Mouse (Mus musculus): ENCODE results near the gene Ccr2. TPM values are rescaled to one million over a fixed set of nuclear protein-coding genes. Genes with fewer than 3 reads are reported as not detected.
"Not testable (repeated sequence)": the region's sequence is repeated elsewhere in the genome, so short reads cannot be mapped to it uniquely, and the experiment has no call there.

The Ccr2 gene
- polyA plus RNA-seq, 1 experiment, result 21.5 TPM

DNA sequence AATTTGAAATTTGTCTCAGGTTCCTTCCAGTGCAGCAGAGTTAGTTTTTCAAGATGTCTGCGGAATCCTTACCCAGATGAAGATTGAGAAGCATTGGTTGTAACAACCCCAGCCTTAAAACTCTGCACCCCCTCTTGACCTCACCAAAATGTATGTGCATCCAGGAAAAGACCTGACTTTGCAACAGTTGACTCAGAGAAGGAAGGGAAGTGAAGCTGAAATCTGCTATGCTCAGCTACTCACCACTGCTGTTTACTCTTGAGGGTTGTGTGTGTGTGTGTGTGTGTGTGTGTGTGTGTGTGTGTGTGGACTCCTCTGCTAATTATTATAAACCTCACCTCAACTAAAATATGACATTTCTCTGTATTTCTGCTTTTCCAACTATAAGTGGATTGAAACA lies 30.2 kb upstream of the Ccr2 start:
- H3K4me1 ChIP-seq (ENCODE audit: control insufficient read depth, insufficient read depth, low read length), result no peaks in the 10 kb centered on the region; the same call in 1 of the 2 replicates
- 71% methylated on average over 1 of the region's 1 CpGs for WGBS

DNA sequence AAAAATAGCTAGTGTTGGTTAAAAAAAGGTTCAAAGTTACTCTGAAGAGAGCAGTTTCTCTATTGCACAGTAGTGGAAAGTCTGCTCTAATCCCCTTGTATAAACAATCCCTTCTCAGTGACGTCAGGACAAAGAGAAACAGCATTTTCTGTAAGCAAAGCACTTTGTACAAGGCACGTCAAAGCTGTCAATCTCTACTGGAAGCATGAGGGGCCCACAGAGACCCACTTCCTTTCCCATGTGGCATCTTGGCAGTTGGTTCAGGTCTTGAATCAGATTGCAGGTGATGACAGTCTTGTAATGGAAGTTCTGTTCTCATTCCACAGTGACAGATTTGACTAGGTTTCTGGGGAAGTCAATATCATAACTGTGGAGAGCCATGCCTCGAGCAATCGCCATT lies 21.9 kb upstream of the Ccr2 start:
- H3K4me3 ChIP-seq (replicated peaks; ENCODE audit: control insufficient read depth, low read depth, low read length), result no peak overlapping the region
- H3K4me1 ChIP-seq (ENCODE audit: control insufficient read depth, insufficient read depth, low read length), result no peaks in the 10 kb centered on the region
- no peak overlapping the region for H3K27ac ChIP-seq (ENCODE audit: control insufficient read depth, insufficient read depth, low read depth, low read length, poor library complexity)
- 61% methylated on average over 4 of the region's 4 CpGs for WGBS
- TF ChIP-seq POLR2A (IDR thresholded peaks at IDR 0.05; ENCODE audit: borderline replicate concordance, control insufficient read depth, low read depth, low read length) (no peak), CTCF (IDR thresholded peaks at IDR 0.05; ENCODE audit: control insufficient read depth, insufficient read depth, low read length) (no peak)

More for the DNA sequence above, 30.2 kb upstream of the Ccr2 start:
- no peak overlapping the region for H3K4me3 ChIP-seq (replicated peaks; ENCODE audit: control insufficient read depth, low read depth, low read length)
- no peak overlapping the region for H3K27ac ChIP-seq (ENCODE audit: control insufficient read depth, insufficient read depth, low read depth, low read length, poor library complexity)
- TF ChIP-seq CTCF (IDR thresholded peaks at IDR 0.05; ENCODE audit: control insufficient read depth, insufficient read depth, low read length) (no peak), POLR2A (IDR thresholded peaks at IDR 0.05; ENCODE audit: borderline replicate concordance, control insufficient read depth, low read depth, low read length) (no peak)

DNA sequence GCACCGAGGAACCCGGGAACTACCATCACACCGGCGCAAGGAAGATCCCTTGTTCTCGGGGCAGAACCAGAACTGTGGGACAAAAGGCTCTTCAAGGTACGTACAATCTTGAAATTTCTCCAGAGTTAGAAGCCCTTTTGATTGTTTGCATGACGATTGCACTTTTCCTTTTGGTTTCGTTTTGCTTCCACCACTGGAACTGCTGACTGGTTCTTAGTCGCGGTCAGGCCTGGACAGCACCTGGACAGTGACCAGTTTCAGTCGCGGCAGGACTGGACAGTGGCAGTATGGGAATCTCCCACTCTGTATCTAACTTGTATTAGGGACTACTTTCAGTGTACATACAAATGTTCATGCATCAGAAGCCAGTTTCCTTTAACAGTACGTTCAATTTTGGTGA lies 21.3 kb upstream of the Ccr2 start:
- H3K27ac ChIP-seq (ENCODE audit: control insufficient read depth, insufficient read depth, low read depth, low read length, poor library complexity); H3K4me1 ChIP-seq (ENCODE audit: control insufficient read depth, insufficient read depth, low read length); H3K4me3 ChIP-seq (replicated peaks; ENCODE audit: control insufficient read depth, low read depth, low read length): not testable (repeated sequence)
- WGBS, result 70% methylated on average over 13 of the region's 13 CpGs

DNA sequence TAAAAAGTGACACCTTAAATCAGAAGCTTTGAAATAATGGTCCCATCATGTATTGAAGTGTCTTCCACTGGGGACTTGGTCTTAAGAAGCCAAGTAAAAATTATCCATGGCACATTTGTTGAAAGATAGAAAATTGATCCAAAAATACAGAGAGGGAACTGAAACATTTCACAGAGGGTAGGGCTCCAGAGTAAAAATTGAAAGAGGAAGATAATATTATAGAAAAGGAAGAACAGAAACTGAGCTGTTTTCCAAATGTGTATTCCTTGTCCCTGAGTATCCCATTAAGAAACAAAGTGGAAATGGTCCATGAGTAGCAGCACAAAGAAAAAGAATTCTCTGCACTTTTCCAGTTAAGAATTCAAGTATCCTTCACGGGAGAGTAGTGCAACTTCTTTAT lies 11.3 kb upstream of the Ccr2 start:
- TF ChIP-seq CTCF (IDR thresholded peaks at IDR 0.05; ENCODE audit: control insufficient read depth, insufficient read depth, low read length) (no peak), POLR2A (IDR thresholded peaks at IDR 0.05; ENCODE audit: borderline replicate concordance, control insufficient read depth, low read depth, low read length) (no peak)
- WGBS, result 78% methylated on average over 1 of the region's 1 CpGs
- Histone ChIP-seq H3K4me1 (ENCODE audit: control insufficient read depth, insufficient read depth, low read length) (no peaks in the 10 kb centered on the region), H3K4me3 (replicated peaks; ENCODE audit: control insufficient read depth, low read depth, low read length) (no peak overlapping the region), H3K27ac (ENCODE audit: control insufficient read depth, insufficient read depth, low read depth, low read length, poor library complexity) (no peak overlapping the region)

DNA sequence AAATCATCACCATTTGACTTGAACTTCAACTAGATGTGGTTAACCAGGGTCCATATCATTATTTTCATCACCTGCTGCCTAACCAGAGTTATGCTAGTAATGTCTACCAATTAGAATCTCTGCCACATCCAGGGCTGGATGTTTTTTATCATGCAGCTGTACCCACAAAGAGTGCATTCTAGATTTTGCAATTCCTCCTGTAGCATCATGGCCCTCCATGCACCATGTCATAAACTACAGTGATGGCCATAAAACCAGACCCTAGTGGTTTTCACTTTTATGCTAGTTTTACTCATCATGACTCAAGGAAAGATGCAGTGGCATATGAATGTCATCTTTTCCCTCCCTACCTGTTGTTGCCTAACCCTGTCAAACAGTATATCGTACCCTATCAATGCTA lies 2.6 kb upstream of the Ccr2 start:
- Histone ChIP-seq H3K4me1 (ENCODE audit: control insufficient read depth, insufficient read depth, low read length) (peaks cover 3% of the 10 kb centered on the region; the same call in 1 of the 2 replicates), H3K4me3 (replicated peaks; ENCODE audit: control insufficient read depth, low read depth, low read length) (no peak overlapping the region), H3K27ac (ENCODE audit: control insufficient read depth, insufficient read depth, low read depth, low read length, poor library complexity) (no peak overlapping the region)
- TF ChIP-seq CTCF (IDR thresholded peaks at IDR 0.05; ENCODE audit: control insufficient read depth, insufficient read depth, low read length) (no peak), POLR2A (IDR thresholded peaks at IDR 0.05; ENCODE audit: borderline replicate concordance, control insufficient read depth, low read depth, low read length) (no peak)
- 89% methylated on average over 1 of the region's 1 CpGs for WGBS

DNA sequence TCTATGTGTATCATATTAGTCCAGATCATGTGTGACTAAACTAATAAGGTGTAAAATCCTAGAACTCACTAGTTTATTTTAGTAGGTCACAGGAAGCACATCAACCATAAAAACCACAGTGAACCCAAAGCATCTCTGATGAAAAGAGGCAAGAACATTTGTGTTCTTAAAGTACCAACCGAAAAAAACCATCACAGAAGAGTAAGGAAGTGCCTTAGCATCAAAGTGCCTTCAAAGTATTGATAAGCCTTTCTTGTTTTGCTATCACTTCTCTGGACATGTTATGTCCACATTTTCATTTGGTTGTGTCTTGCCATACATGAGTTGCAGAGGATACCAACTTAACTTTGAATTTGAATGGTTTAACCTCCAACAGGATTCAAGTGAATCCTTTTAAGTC lies 1.4 kb upstream of the Ccr2 start:
- Histone ChIP-seq H3K4me3 (replicated peaks; ENCODE audit: control insufficient read depth, low read depth, low read length) (no peak overlapping the region), H3K4me1 (ENCODE audit: control insufficient read depth, insufficient read depth, low read length) (peaks cover 3% of the 10 kb centered on the region; the same call in 1 of the 2 replicates), H3K27ac (ENCODE audit: control insufficient read depth, insufficient read depth, low read depth, low read length, poor library complexity) (no peak overlapping the region)
- 7% methylated on average over 1 of the region's 1 CpGs for WGBS
- TF ChIP-seq POLR2A (IDR thresholded peaks at IDR 0.05; ENCODE audit: borderline replicate concordance, control insufficient read depth, low read depth, low read length), result no peak
- TF ChIP-seq CTCF (IDR thresholded peaks at IDR 0.05; ENCODE audit: control insufficient read depth, insufficient read depth, low read length), result no peak

DNA sequence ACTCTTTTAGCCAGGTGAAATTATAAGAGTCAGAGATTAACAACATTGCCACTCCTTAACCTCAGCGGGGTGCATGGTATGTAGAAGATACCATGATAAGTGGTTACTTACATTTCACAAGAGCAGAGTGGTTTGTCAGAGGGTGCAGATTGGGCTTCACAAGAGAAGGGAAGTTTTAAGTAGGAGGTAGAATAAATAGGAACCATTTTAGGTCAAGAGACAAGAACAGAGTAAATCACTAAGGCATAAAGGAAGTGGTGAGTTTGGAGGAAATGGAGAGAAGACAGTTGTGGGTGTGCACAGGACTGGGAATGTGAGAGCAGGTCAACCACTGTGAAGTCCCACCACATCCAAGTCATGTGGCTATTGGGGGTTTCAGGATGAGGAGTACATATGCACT lies 1.4 kb downstream of the Ccr2 start:
- no peak for TF ChIP-seq CTCF (IDR thresholded peaks at IDR 0.05; ENCODE audit: control insufficient read depth, insufficient read depth, low read length)
- no peak for TF ChIP-seq POLR2A (IDR thresholded peaks at IDR 0.05; ENCODE audit: borderline replicate concordance, control insufficient read depth, low read depth, low read length)
- H3K4me3 ChIP-seq (replicated peaks; ENCODE audit: control insufficient read depth, low read depth, low read length), result peak overlapping the region; percentile 51
- WGBS, result 2% methylated on average over 1 of the region's 1 CpGs
- peaks cover 3% of the 10 kb centered on the region; the same call in 1 of the 2 replicates for H3K4me1 ChIP-seq (ENCODE audit: control insufficient read depth, insufficient read depth, low read length)
- no peak overlapping the region; the same call in 1 of the 2 replicates for H3K27ac ChIP-seq (ENCODE audit: control insufficient read depth, insufficient read depth, low read depth, low read length, poor library complexity)

DNA sequence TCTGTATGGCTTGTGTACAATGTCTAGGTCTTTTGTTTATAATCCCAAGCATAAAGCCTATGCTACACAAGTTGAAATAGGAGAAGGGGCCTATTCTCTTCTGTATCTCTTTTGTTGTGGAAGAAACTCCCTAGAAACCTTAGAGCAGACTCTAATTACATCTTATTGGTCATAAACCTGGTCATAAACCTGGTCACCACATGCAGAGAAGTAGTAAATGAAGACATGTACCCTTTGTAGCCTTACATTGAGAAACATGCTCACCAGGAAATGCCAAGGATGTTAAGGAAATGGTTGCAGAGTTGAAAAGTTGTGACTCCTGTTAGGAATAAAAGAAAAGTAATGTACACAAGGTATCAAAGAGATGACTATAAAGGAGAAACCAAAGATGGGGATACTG lies 3.4 kb downstream of the Ccr2 start:
- peaks cover 3% of the 10 kb centered on the region; the same call in 1 of the 2 replicates for H3K4me1 ChIP-seq (ENCODE audit: control insufficient read depth, insufficient read depth, low read length)
- no peak overlapping the region for H3K27ac ChIP-seq (ENCODE audit: control insufficient read depth, insufficient read depth, low read depth, low read length, poor library complexity)
- no peak overlapping the region for H3K4me3 ChIP-seq (replicated peaks; ENCODE audit: control insufficient read depth, low read depth, low read length)
- TF ChIP-seq CTCF (IDR thresholded peaks at IDR 0.05; ENCODE audit: control insufficient read depth, insufficient read depth, low read length), result no peak
- no peak for TF ChIP-seq POLR2A (IDR thresholded peaks at IDR 0.05; ENCODE audit: borderline replicate concordance, control insufficient read depth, low read depth, low read length)

DNA sequence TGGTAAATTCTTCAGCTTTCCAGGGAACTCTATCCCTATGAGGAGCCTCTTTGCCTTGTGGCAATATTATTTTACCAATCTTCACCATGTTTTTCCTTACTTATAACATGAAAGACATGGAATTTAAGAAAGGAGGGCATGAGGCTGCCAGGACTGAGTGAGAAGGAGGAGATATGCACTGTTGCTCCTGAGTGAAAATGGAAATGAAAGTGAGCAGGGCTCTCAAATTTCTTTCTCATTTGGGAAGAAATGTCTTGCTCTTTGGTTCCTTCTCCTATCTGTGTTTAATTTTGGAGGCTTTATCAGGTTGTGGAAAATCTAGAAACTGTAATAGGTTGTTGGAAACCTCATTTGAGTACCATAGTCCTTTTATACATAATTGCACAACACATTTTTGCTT lies 5.5 kb downstream of the Ccr2 start:
- no peak for TF ChIP-seq POLR2A (IDR thresholded peaks at IDR 0.05; ENCODE audit: borderline replicate concordance, control insufficient read depth, low read depth, low read length)
- TF ChIP-seq CTCF (IDR thresholded peaks at IDR 0.05; ENCODE audit: control insufficient read depth, insufficient read depth, low read length), result no peak
- peaks cover 2% of the 10 kb centered on the region; the same call in 1 of the 2 replicates for H3K4me1 ChIP-seq (ENCODE audit: control insufficient read depth, insufficient read depth, low read length)
- H3K4me3 ChIP-seq (replicated peaks; ENCODE audit: control insufficient read depth, low read depth, low read length), result no peak overlapping the region
- H3K27ac ChIP-seq (ENCODE audit: control insufficient read depth, insufficient read depth, low read depth, low read length, poor library complexity), result no peak overlapping the region

Data from bone marrow, adult 2 months (tissue).